Mouse (Mus musculus): Measurements from ENCODE around the gene Rasgrp4.
"Not testable (repeated sequence)": the region's sequence is repeated elsewhere in the genome, so short reads cannot be mapped to it uniquely, and the experiment has no call there.

GRCm38 (mm10) chr7:29194230-29194629 lies 59.6 kb downstream of the Rasgrp4 start:
- not testable (repeated sequence) for TF ChIP-seq POLR2A (IDR thresholded peaks at IDR 0.05; ENCODE audit: borderline replicate concordance, extremely low read depth, insufficient read depth, insufficient read length, poor library complexity, severe bottlenecking); CTCF (IDR thresholded peaks at IDR 0.05; ENCODE audit: borderline replicate concordance, extremely low read depth, insufficient read depth, insufficient read length)

Data from brain, embryonic 14.5 days (tissue).